Mouse (Mus musculus) MEL (cell line): Measurements from ENCODE around the gene Nell2. TPM values are rescaled to one million over a fixed set of nuclear protein-coding genes. Genes with fewer than 3 reads are reported as not detected.

Source experiments
- DNase-seq: peaks from one replicate; pipeline ENCODE4 v3.0.0; 2011; ENCODE audit warnings: low read depth, low spot score
- H3K27ac ChIP-seq: 2 replicates; pipeline ENCODE4 v1.5.1; 2012; ENCODE audit warnings: low read depth, mild to moderate bottlenecking, control low read depth, low read length, moderate library complexity; ENCODE audit not compliant: control insufficient read depth
- H3K27me3 ChIP-seq, 2 experiments: fragments of 150-350 bp in 1 of 2; sonication (generic) in 1 of 2; 2 replicates each; pipeline ENCODE4 v1.6.1; 2012; ENCODE audit warnings: low read length in 2 of 2, mild to moderate bottlenecking in 2 of 2, improper control_type of control experiment in 1 of 2, moderate library complexity in 1 of 2; ENCODE audit not compliant: insufficient read depth in 2 of 2, control insufficient read depth in 1 of 2
- H3K36me3 ChIP-seq, 2 experiments: 2 replicates each; pipeline ENCODE4 v1.6.1; 2012 to 2014; ENCODE audit warnings: low read length in 2 of 2, improper control_type of control experiment in 1 of 2, inconsistent platforms in 1 of 2, mild to moderate bottlenecking in 1 of 2; ENCODE audit not compliant: insufficient read depth in 2 of 2, control insufficient read depth in 1 of 2
- H3K4me1 ChIP-seq, 2 experiments: fragments of 150-350 bp in 1 of 2; sonication (generic) in 1 of 2; 2 replicates each; pipeline ENCODE4 v1.6.1; 2012; ENCODE audit warnings: low read length in 2 of 2, improper control_type of control experiment in 1 of 2, mild to moderate bottlenecking in 1 of 2; ENCODE audit not compliant: insufficient read depth in 2 of 2, control insufficient read depth in 1 of 2
- H3K4me3 ChIP-seq, 2 experiments: fragments of 150-350 bp in 1 of 2; sonication (generic) in 1 of 2; 2 replicates each; pipeline ENCODE4 v1.5.1; 2012; ENCODE audit warnings: low read depth in 2 of 2, low read length in 2 of 2, mild to moderate bottlenecking in 2 of 2, moderate library complexity in 2 of 2, control low read depth in 1 of 2, improper control_type of control experiment in 1 of 2; ENCODE audit not compliant: control insufficient read depth in 1 of 2, insufficient read depth in 1 of 2
- H3K79me2 ChIP-seq: 2 replicates; pipeline ENCODE4 v1.6.1; 2012; ENCODE audit warnings: mild to moderate bottlenecking, low read length, moderate library complexity; ENCODE audit not compliant: control insufficient read depth, poor library complexity, insufficient read depth
- H3K9ac ChIP-seq: 2 replicates; pipeline ENCODE4 v1.6.1; 2012; ENCODE audit warnings: low read depth, mild to moderate bottlenecking, control low read depth, low read length, moderate library complexity; ENCODE audit not compliant: control insufficient read depth, poor library complexity, severe bottlenecking
- H3K9me3 ChIP-seq: fragments of 150-350 bp; sonication (generic); replicated peaks from 2 replicates; pipeline ENCODE4 v1.6.1; 2012; ENCODE audit warnings: mild to moderate bottlenecking, low read length, improper control_type of control experiment, moderate library complexity; ENCODE audit not compliant: insufficient read depth
- CHD1 ChIP-seq: IDR thresholded peaks from 2 replicates; pipeline ENCODE4 v1.6.1; 2012; ENCODE audit warnings: low read depth, mild to moderate bottlenecking, inconsistent platforms, low read length, improper control_type of control experiment
- CTCF ChIP-seq, 3 experiments: IDR thresholded peaks in 2 of 3; conservative IDR thresholded peaks in 1 of 3; 2 replicates each; pipeline ENCODE4 v1.5.1; 2011 to 2012; ENCODE audit warnings: low read length in 3 of 3, low read depth in 2 of 3, mild to moderate bottlenecking in 2 of 3, improper control_type of control experiment in 1 of 3, inconsistent platforms in 1 of 3, mixed read lengths in 1 of 3, moderate library complexity in 1 of 3; ENCODE audit not compliant: control insufficient read depth in 1 of 3, insufficient read depth in 1 of 3, poor library complexity in 1 of 3, severe bottlenecking in 1 of 3
- E2F4 ChIP-seq: IDR thresholded peaks from 2 replicates; pipeline ENCODE4 v1.6.1; 2011; ENCODE audit warnings: low read depth, low read length, improper control_type of control experiment, borderline replicate concordance
- ETS1 ChIP-seq: IDR thresholded peaks from 2 replicates; pipeline ENCODE4 v1.6.1; 2012; ENCODE audit warnings: low read depth, mild to moderate bottlenecking, inconsistent platforms, low read length, improper control_type of control experiment, moderate library complexity
- GABPA ChIP-seq: IDR thresholded peaks from 2 replicates; pipeline ENCODE4 v1.6.1; 2012; ENCODE audit warnings: low read depth, mild to moderate bottlenecking, inconsistent platforms, low read length, improper control_type of control experiment, moderate library complexity
- GATA1 ChIP-seq: IDR thresholded peaks from 2 replicates; pipeline ENCODE4 v1.6.1; 2011; ENCODE audit warnings: low read depth, low read length, improper control_type of control experiment
- HCFC1 ChIP-seq: IDR thresholded peaks from 2 replicates; pipeline ENCODE4 v1.6.1; 2012; ENCODE audit warnings: low read depth, mild to moderate bottlenecking, inconsistent platforms, low read length, improper control_type of control experiment, moderate library complexity
- JUND ChIP-seq: IDR thresholded peaks from 2 replicates; pipeline ENCODE4 v1.6.1; 2011; ENCODE audit warnings: low read depth, mild to moderate bottlenecking, improper control_type of control experiment, low read length
- MAFK ChIP-seq: IDR thresholded peaks from 2 replicates; pipeline ENCODE4 v1.6.1; 2011; ENCODE audit warnings: low read depth, mild to moderate bottlenecking, low read length, improper control_type of control experiment, borderline replicate concordance
- MEF2A ChIP-seq: IDR thresholded peaks from 2 replicates; pipeline ENCODE4 v1.6.1; 2014; ENCODE audit warnings: low read depth, mild to moderate bottlenecking, inconsistent platforms, low read length, improper control_type of control experiment; ENCODE audit not compliant: poor library complexity, insufficient replicate concordance, severe bottlenecking; ENCODE audit errors: extremely low read depth
- MYB ChIP-seq: IDR thresholded peaks from 2 replicates; pipeline ENCODE4 v1.6.1; 2011; ENCODE audit warnings: mild to moderate bottlenecking, low read depth, low read length, improper control_type of control experiment
- MYC ChIP-seq: IDR thresholded peaks from 2 replicates; pipeline ENCODE4 v1.6.1; 2011; ENCODE audit warnings: low read depth, mild to moderate bottlenecking, low read length, improper control_type of control experiment, moderate library complexity
- POLR2AphosphoS5 ChIP-seq: IDR thresholded peaks from 2 replicates; pipeline ENCODE4 v1.6.1; 2012; ENCODE audit warnings: low read depth, borderline replicate concordance, mild to moderate bottlenecking, inconsistent platforms, low read length, moderate library complexity, mixed read lengths
- SIN3A ChIP-seq: IDR thresholded peaks from 2 replicates; pipeline ENCODE4 v1.6.1; 2012; ENCODE audit warnings: low read length, improper control_type of control experiment, inconsistent platforms
- TCF12 ChIP-seq: IDR thresholded peaks from 2 replicates; pipeline ENCODE4 v1.6.1; 2014; ENCODE audit warnings: low read depth, mild to moderate bottlenecking, inconsistent platforms, low read length, improper control_type of control experiment, moderate library complexity
- UBTF ChIP-seq: IDR thresholded peaks from 2 replicates; pipeline ENCODE4 v1.6.1; 2012; ENCODE audit warnings: low read depth, mild to moderate bottlenecking, inconsistent platforms, low read length, improper control_type of control experiment, moderate library complexity, borderline replicate concordance; ENCODE audit not compliant: insufficient read depth
- USF2 ChIP-seq, 2 experiments: IDR thresholded peaks; 2 replicates each; pipeline ENCODE4 v1.6.1; 2011 to 2012; ENCODE audit warnings: improper control_type of control experiment in 2 of 2, low read length in 2 of 2, borderline replicate concordance in 1 of 2, inconsistent platforms in 1 of 2, low read depth in 1 of 2, mild to moderate bottlenecking in 1 of 2; ENCODE audit not compliant: insufficient read depth in 1 of 2
- ZNF384 ChIP-seq: IDR thresholded peaks from 2 replicates; pipeline ENCODE4 v1.6.1; 2012; ENCODE audit warnings: low read depth, mild to moderate bottlenecking, inconsistent platforms, low read length, improper control_type of control experiment
- polyA plus RNA-seq, 2 experiments: library from polyadenylated mRNA; stranded (reverse) in 1 of 2; unstranded in 1 of 2; fragments of >175 nt in 1 of 2; fragments of >200 nt in 1 of 2; gene quantifications; 2 replicates each; pipeline versions ENCODE4 v1.2.1 to v1.2.4; 2012; ENCODE audit warnings: low replicate concordance in 2 of 2, low read depth in 1 of 2; ENCODE audit not compliant: insufficient read length in 2 of 2, insufficient read depth in 1 of 2, missing spikeins in 1 of 2
- total RNA-seq: library from RNA; depleted of rRNA; stranded (reverse); fragments of 300-350 nt; gene quantifications from 2 replicates; pipeline ENCODE4 v1.2.3, GENCODE M21; 2012

The Nell2 gene
- total and polyA plus RNA-seq, 3 experiments, result not detected

DNA sequence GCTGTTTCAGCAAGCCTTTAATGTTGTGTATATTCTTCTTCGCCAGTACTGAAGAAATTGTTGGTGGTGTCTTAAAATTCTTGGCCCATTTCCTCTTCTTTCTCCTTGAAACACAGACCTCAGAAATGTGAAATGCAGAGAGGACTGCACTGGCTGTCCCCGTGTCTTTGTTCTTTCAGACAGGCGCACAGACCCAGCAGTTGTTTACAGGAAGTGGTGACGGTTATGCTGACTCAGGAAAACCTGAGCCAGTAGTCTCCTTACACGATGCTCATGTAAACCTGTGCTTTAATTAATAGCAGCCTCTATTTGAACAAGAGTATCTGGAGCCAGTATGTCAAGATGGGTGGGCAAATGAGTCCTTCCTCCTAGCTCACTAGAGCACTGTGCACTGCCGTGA lies 61.2 kb downstream of the Nell2 start:
- Histone ChIP-seq H3K27ac (no peak overlapping the region), H3K36me3 (no peaks in the 10 kb centered on the region), H3K79me2 (no peaks in the 10 kb centered on the region), H3K27me3 (no peaks in the 10 kb centered on the region), H3K9ac (no peak overlapping the region), H3K4me3 (no peak overlapping the region), H3K4me1 (no peaks in the 10 kb centered on the region), H3K9me3 (no peaks in the 10 kb centered on the region)
- TF ChIP-seq POLR2AphosphoS5 (no peak), MAFK (peak; percentile 60; the same call in 1 of the 2 replicates)
- DNase-seq, result no peak

DNA sequence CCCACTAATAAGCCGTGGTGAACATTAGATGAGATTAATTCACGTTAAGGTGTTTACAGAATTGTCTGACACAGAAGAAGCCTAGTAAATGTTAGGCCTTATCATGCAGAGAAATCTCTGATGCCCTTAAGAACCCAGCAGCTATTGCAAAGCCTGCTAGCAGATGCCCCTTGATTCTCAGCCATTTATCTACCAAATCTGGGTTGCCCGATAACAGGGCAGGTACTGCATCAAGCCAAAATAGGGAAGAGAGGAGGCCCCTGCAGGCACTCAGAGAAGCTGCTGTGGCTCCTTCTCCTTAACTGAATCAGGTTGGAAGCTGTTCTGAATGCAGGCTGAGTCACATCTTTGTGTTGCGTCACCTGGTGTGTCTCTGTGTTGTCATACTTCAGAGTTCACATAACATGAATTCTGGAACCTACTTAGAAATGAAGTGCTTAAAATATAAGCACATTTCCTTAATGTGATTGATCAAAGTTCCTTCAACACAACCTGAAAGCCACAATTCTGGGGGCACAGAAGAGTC lies 68.3 kb downstream of the Nell2 start:
- no peaks in the 10 kb centered on the region for H3K9me3 ChIP-seq
- H3K4me3 ChIP-seq, result no peak overlapping the region
- H3K36me3 ChIP-seq, result no peaks in the 10 kb centered on the region
- H3K27me3 ChIP-seq, result no peaks in the 10 kb centered on the region; a peak in 1 of 4 replicates
- TF ChIP-seq TCF12, result no peak
- TF ChIP-seq MYB, result no peak
- TF ChIP-seq GATA1, result no peak
- no peak for TF ChIP-seq MYC
- no peak for TF ChIP-seq USF2 (IDR thresholded peaks at IDR 0.05; ENCODE audit: borderline replicate concordance in 1 of 2, insufficient read depth in 1 of 2, low read depth in 1 of 2, low read length in 2 of 2)
- TF ChIP-seq, all 39 proteins: peak for 0
- H3K9ac ChIP-seq, result no peak overlapping the region
- no peak overlapping the region for H3K27ac ChIP-seq
- no peaks in the 10 kb centered on the region for H3K4me1 ChIP-seq
- no peak for DNase-seq
- H3K79me2 ChIP-seq, result no peaks in the 10 kb centered on the region

DNA sequence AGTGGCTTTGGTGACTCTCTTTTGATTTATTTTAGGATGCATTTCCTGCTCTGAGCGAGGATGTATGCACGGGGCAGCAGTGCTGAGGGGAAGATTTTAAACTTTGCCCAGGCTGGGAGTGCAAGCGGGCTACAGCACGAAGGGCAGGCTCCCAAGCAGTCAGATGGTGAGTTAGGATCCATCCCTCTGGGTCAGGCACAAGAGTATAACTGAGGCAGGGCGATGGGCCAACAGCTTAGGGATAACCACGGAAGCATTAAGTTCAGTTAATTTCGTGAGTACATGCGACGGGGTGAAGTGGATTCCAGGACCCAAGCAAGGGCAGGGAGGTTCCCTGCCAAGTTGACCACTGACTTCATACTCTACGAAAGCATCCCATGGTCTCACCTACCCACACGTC lies 83.8 kb downstream of the Nell2 start:
- Histone ChIP-seq H3K36me3 (no peaks in the 10 kb centered on the region), H3K9me3 (no peaks in the 10 kb centered on the region), H3K27ac (no peak overlapping the region), H3K79me2 (no peaks in the 10 kb centered on the region), H3K4me1 (no peaks in the 10 kb centered on the region), H3K27me3 (no peaks in the 10 kb centered on the region), H3K9ac (no peak overlapping the region), H3K4me3 (no peak overlapping the region)
- DNase-seq, result no peak
- no peak for TF ChIP-seq UBTF
- TF ChIP-seq GABPA, result no peak
- no peak for TF ChIP-seq SIN3A
- TF ChIP-seq POLR2AphosphoS5, result no peak
- TF ChIP-seq CHD1, result no peak
- TF ChIP-seq ETS1, result no peak
- TF ChIP-seq MEF2A, result no peak
- TF ChIP-seq ZNF384, result no peak
- TF ChIP-seq E2F4, result no peak
- TF ChIP-seq MYB, result no peak
- TF ChIP-seq JUND, result no peak
- TF ChIP-seq HCFC1, result no peak
- no peak for TF ChIP-seq CTCF (IDR thresholded peaks at IDR 0.05 in 2 of 3, conservative IDR thresholded peaks at IDR 0.05 in 1 of 3; ENCODE audit: control insufficient read depth in 1 of 3, insufficient read depth in 1 of 3, low read depth in 2 of 3, low read length in 3 of 3, poor library complexity in 1 of 3, severe bottlenecking in 1 of 3)
